Mouse (Mus musculus) sigmoid colon, adult 10 weeks (tissue): ENCODE results near the gene Tenm1. TPM values are rescaled to one million over a fixed set of nuclear protein-coding genes. Genes with fewer than 3 reads are reported as not detected.

Source experiments
- polyA plus RNA-seq: library from polyadenylated mRNA; stranded (reverse); fragments of 350-450 nt; fragmentation: Illumina TruSeq; extraction: RNeasy Lipid Tissue Mini Kit (QIAGEN cat#74804); gene quantifications from one replicate; pipeline ENCODE4 v1.2.3, GENCODE M21; 2014; ENCODE audit warnings: low read depth, low replicate concordance

The Tenm1 gene
- polyA plus RNA-seq: not detected

DNA sequence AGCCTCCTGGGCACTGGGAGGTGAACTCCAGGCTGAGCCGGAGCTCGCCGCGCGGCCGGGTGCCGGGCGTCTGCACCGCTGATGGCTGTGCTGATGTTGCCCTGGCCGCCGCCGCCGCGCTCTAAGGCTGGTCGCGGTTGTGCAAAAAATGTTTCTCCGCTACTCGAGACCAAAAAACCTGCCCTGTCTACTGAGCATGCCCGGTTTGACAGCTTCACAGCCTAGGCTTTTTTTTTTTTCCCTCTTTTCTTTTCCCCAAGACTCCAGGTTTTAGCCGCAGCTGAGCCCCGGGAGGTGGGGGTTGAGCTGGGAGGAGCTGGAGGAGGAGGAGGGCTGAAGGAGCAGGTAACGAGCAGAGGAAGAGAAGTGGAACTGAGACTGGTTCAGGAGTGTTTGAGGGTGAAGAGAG lies at the start of gene Tenm1:
TSS of gene Tenm1 (minus strand) at position 272 of the 409 bp plus-strand sequence.

DNA sequence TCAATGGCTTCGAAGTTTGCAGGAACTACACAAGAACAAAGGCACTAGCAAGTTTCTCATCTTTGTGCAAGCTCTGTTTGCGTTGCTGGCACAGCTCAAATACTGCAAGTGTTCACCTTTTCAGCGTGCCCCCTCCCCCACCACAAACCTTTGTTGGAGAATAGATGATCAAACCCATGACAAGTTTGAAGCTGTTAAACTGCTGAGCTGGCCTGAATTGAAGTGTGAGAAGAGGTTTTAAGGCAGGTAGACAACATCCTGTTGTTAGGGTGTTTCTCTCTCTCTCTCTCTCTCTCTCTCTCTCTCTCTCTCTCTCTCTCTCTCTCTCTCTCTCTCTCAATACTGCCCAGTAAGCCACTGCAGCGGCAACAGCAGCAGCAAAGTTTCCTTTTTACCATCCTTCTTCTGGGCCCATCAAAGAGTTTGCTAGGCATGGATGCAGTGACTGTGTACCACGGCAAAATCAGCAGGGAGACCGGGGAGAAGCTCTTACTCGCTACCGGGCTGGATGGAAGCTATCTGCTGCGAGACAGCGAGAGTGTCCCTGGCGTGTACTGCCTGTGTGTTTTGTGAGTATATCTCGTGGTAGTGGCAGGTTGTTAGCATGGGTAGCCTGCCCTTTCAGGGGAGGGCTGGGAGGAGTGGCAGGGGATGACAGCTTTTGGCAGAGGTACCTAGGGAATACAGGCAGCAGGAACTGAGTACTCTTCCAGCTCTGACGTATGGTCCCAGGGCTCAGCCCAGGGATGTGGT lies 926.5 kb downstream of the Tenm1 start, which contains the start of gene Sh2d1a:
TSS of gene Sh2d1a (plus strand) at position 163 of the 753 bp plus-strand sequence.

DNA sequence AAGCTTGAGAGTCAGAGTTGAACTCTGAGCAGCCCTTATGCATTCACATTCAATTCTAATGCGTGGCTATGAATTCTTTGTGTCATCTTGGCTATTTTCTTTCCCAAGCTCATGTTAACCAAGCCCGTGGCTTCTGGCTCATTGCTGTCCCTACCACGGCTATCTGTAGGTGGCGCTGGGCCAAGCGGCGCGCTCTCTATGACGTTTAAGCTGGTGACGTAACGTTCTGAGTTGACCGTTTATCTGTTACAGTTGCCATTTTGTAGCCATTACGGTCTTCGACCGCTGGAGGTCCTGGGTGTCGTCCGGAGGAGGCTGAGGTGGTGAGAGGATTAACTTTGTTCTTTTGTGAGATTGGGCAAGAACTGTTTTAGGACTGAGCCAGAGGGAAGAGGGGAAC lies 939.5 kb downstream of the Tenm1 start, which contains the start of gene Tex13c2:
TSS of gene Tex13c2 (plus strand) at position 246 of the 400 bp plus-strand sequence.

Other genes starting within 250 kb of the Tenm1 start
- gene Tex13c1, start 162.0 kb upstream of the Tenm1 start, polyA plus RNA-seq: not detected